Mouse (Mus musculus) midbrain, embryonic 16.5 days (tissue): Measurements from ENCODE around the gene Gm42517. TPM values are rescaled to one million over a fixed set of nuclear protein-coding genes. Genes with fewer than 3 reads are reported as not detected.

Source experiments
- ATAC-seq: fragments of 200-750 bp; cut with Nextera tagmentation; 2 replicates; pipeline ENCODE4 v1.8.0; 2017; ENCODE audit warnings: moderate TSS enrichment
- H3K27ac ChIP-seq: fragments of 300-500 bp; sonication (generic); 2 replicates; pipeline ENCODE4 v1.5.1; 2014; ENCODE audit warnings: mild to moderate bottlenecking, low read length, mixed read lengths
- H3K27me3 ChIP-seq: fragments of 300-500 bp; sonication (generic); 2 replicates; pipeline ENCODE4 v1.6.1; 2014; ENCODE audit warnings: low read depth, low read length, mixed read lengths; ENCODE audit not compliant: control insufficient read depth, insufficient read depth
- H3K36me3 ChIP-seq: fragments of 300-500 bp; sonication (generic); 2 replicates; pipeline ENCODE4 v1.6.1; 2014; ENCODE audit warnings: mild to moderate bottlenecking, low read length, moderate library complexity, mixed read lengths; ENCODE audit not compliant: control insufficient read depth, insufficient read depth
- H3K4me1 ChIP-seq: fragments of 300-500 bp; sonication (generic); 2 replicates; pipeline ENCODE4 v1.6.1; 2014; ENCODE audit warnings: mild to moderate bottlenecking, low read length, mixed read lengths; ENCODE audit not compliant: control insufficient read depth, insufficient read depth
- H3K4me2 ChIP-seq: fragments of 300-500 bp; sonication (generic); 2 replicates; pipeline ENCODE4 v1.6.1; 2014; ENCODE audit warnings: mild to moderate bottlenecking, low read length, mixed read lengths
- H3K4me3 ChIP-seq: fragments of 300-500 bp; sonication (generic); 2 replicates; pipeline ENCODE4 v1.5.1; 2014; ENCODE audit warnings: low read depth, mild to moderate bottlenecking, low read length, moderate library complexity, mixed read lengths
- H3K9ac ChIP-seq: fragments of 300-500 bp; sonication (generic); 2 replicates; pipeline ENCODE4 v1.6.1; 2014; ENCODE audit warnings: low read depth, low read length, mixed read lengths
- H3K9me3 ChIP-seq: fragments of 300-500 bp; sonication (generic); replicated peaks from 2 replicates; pipeline ENCODE4 v1.6.1; 2014; ENCODE audit warnings: mild to moderate bottlenecking, low read length, mixed read lengths; ENCODE audit not compliant: control insufficient read depth, poor library complexity, severe bottlenecking
- WGBS: fragments of 180-500 bp; shearing (Covaris S2); extraction: QIAGEN DNeasy Blood & Tissue Kit; methylation state at CpG from one replicate; pipeline ENCODE4 v1.1.7; 2014; 5-methylcytosine and 5-hydroxymethylcytosine counted together
- polyA plus RNA-seq: library from polyadenylated mRNA; unstranded; fragments of >200 nt; fragmentation: Nextera tagmentation; extraction: Ambion mirVana; gene quantifications from 2 replicates; pipeline ENCODE4 v1.2.1, GENCODE M21; 2015

Gm42517 gene
- polyA plus RNA-seq, 1 experiment from 2014 or later, result 2.6 TPM

DNA sequence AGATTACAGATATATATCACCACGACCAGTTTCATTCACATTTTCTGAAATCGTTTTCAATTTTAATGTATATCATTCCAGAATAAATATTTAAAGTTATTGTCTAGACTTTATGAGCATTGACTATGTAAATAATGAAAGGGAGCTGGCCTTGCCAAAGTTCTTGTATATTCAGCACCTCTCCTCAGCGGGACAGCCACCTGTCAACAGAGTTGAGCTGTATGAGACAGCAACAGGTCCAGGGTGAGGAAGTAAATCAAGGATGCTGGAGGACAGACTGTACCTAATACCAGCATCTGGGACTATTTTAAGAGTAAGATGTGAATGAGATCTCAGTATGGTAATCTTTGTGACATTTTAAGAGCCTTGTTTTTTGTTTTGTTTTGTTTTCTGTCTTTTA is 29.7 kb downstream of the Gm42517 start:
- Histone ChIP-seq H3K4me3 (no peak overlapping the region), H3K36me3 (peaks cover 13% of the 10 kb centered on the region), H3K4me1 (no peaks in the 10 kb centered on the region), H3K27ac (no peak overlapping the region), H3K4me2 (no peak overlapping the region), H3K27me3 (no peaks in the 10 kb centered on the region), H3K9me3 (no peaks in the 10 kb centered on the region), H3K9ac (no peak overlapping the region)
- WGBS, result 86% methylated on average over 3 of the region's 3 CpGs
- no peak for ATAC-seq

DNA sequence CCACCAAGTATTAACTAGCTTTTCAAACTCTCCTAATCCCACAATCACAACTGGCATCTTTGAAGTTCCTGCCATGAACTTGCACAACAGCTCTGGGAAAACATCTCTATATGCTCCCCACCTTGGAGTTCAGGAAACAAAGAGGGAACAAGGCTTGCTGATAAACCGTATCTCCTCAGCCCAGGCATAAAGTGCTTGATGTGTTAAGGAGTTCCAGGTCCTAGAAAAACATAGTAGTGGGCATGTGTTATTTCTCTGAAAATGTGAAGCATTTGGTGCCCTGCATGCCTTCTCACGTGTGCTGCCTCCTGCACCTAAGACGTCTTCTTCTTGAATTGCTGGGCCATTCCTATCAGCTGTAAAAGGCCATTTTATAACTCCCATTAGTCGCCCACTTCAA is 30.3 kb downstream of the Gm42517 start:
- no peaks in the 10 kb centered on the region for H3K27me3 ChIP-seq
- no peak overlapping the region for H3K4me3 ChIP-seq
- H3K27ac ChIP-seq, result no peak overlapping the region
- no peaks in the 10 kb centered on the region for H3K9me3 ChIP-seq
- no peak overlapping the region for H3K9ac ChIP-seq
- H3K4me1 ChIP-seq, result no peaks in the 10 kb centered on the region
- H3K4me2 ChIP-seq, result no peak overlapping the region
- peaks cover 15% of the 10 kb centered on the region for H3K36me3 ChIP-seq
- 88% methylated on average over 4 of the region's 4 CpGs for WGBS
- ATAC-seq, result no peak

DNA sequence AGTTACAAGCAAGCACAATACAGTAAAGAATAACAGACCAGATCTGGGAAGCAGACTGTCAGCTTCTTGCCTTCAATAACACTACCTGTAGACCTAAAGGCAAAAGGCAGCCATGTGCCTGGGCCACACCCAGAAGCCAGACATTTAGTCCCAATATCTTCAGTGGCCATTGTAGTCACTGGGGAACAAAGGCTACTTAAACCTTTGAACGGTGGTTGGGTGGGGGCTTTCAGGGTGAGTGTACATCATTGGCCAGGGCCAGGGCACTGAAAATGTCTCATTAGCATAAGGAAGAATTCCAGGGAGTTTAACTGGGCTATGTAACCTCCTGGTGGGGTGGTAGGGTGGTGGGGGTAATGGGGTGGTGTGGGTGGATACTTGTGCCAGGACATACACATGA is 36.7 kb downstream of the Gm42517 start:
- H3K4me3 ChIP-seq, result no peak overlapping the region
- H3K4me1 ChIP-seq, result no peaks in the 10 kb centered on the region
- 0 out of 2 replicates have a peak, but pooled peaks cover 10% of the 10 kb centered on the region for H3K36me3 ChIP-seq
- no peak overlapping the region for H3K4me2 ChIP-seq
- no peaks in the 10 kb centered on the region for H3K27me3 ChIP-seq
- ATAC-seq, result no peak
- no peak overlapping the region for H3K9ac ChIP-seq
- no peaks in the 10 kb centered on the region for H3K9me3 ChIP-seq
- 76% methylated on average over 1 of the region's 1 CpGs for WGBS
- H3K27ac ChIP-seq, result no peak overlapping the region

Other genes with a start within 250 kb of the Gm42517 start
- 17.1 and 23.3 TPM in 2 replicates for gene Tmed5, start 235.3 kb downstream of the Gm42517 start, polyA plus RNA-seq
- 2.5 and 2.7 TPM in 2 replicates for gene Ccdc18, start 235.0 kb downstream of the Gm42517 start, polyA plus RNA-seq
- gene Dr1, start 99.0 kb downstream of the Gm42517 start, polyA plus RNA-seq, result 46.4 and 50.9 TPM in 2 replicates
- 5.5 and 6.6 TPM in 2 replicates for gene Pigg, start 55.3 kb downstream of the Gm42517 start, polyA plus RNA-seq
- 0.30 and 0.57 TPM in 2 replicates for gene Pde6b, start 20.5 kb upstream of the Gm42517 start, polyA plus RNA-seq
- gene Atp5k, start 66.5 kb upstream of the Gm42517 start, polyA plus RNA-seq, result 350 and 353 TPM in 2 replicates
- gene Mfsd7a, start 81.0 kb upstream of the Gm42517 start, polyA plus RNA-seq, result 0.14 and 0.21 TPM in 2 replicates
- gene Pcgf3, start 93.3 kb upstream of the Gm42517 start, polyA plus RNA-seq, result 25.7 and 27.5 TPM in 2 replicates
- 70.7 and 88.6 TPM in 2 replicates for gene Cplx1, start 182.1 kb upstream of the Gm42517 start, polyA plus RNA-seq